Mouse (Mus musculus) left cerebral cortex, adult 6 months (tissue): ENCODE data around the gene Id1. TPM values are rescaled to one million over a fixed set of nuclear protein-coding genes. Genes with fewer than 3 reads are reported as not detected.

Experiments used
- long read RNA-seq, 2 experiments: library from polyadenylated mRNA; unstranded; transcript quantifications; one replicate each; pipeline ENCODE4 v2.0.0; 2019 to 2020
- polyA plus RNA-seq: library from polyadenylated mRNA; unstranded; fragments of <200 nt; fragmentation: Nextera tagmentation; gene quantifications from 2 replicates; pipeline ENCODE4 v1.2.3, GENCODE M21; 2021

Gene Id1
- polyA plus RNA-seq, result 15.0 and 15.2 TPM in 2 replicates
- long read RNA-seq, experiment 1, partial matches to known transcripts, result 0 of 3 reads
- long read RNA-seq, experiment 1, other reads (novel, unspliced or antisense), result 0 of 3 reads
- long read RNA-seq, experiment 2, transcript Id1-201 (2 exons, 934 nt), result major isoform, 11 of 13 reads
- long read RNA-seq, experiment 2, partial matches to known transcripts, result 0 of 13 reads
- long read RNA-seq, experiment 2, other reads (novel, unspliced or antisense), result 2 of 13 reads

DNA sequence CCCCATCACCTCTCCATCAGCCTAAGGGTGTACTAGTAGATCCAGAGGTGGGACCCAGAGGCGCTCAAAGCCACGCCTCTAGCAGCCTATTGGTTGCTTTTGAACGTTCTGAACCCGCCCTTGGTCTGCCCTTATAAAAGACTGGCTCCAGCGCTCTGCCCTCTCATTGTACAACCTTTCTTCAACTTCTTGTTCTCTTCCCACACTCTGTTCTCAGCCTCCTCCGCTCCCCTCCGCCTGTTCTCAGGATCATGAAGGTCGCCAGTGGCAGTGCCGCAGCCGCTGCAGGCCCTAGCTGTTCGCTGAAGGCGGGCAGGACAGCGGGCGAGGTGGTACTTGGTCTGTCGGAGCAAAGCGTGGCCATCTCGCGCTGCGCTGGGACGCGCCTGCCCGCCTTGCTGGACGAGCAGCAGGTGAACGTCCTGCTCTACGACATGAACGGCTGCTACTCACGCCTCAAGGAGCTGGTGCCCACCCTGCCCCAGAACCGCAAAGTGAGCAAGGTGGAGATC is at the start of gene Id1:
Gene Id1 (plus strand): TSS at position 162 of the 512 bp plus-strand sequence.

DNA sequence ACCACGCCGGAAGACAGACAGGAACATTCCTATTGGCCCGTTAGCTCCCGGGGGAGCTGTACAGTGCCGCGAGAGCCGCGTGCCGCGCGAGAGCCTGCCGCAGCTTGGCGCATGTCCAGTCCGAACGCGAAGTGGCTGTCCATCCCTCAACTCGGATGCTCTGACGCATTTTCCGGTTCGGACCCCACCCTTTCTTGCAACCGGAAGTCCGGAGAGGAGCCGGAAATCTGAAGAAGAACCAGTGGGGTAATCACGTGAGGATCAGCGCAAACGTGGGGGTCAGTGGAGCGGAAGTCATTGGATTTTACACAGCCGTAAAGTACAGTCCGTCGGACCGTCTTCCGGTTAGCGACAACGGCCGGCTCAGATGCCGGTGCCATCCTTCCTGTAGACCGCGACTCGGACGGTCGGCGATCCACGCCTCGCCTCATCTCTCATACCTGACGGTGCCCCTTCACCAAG is 49.2 kb upstream of the Id1 start, which contains the start of gene Mcts2:
Gene Mcts2 (plus strand): TSS at position 230 of the 462 bp plus-strand sequence.

DNA sequence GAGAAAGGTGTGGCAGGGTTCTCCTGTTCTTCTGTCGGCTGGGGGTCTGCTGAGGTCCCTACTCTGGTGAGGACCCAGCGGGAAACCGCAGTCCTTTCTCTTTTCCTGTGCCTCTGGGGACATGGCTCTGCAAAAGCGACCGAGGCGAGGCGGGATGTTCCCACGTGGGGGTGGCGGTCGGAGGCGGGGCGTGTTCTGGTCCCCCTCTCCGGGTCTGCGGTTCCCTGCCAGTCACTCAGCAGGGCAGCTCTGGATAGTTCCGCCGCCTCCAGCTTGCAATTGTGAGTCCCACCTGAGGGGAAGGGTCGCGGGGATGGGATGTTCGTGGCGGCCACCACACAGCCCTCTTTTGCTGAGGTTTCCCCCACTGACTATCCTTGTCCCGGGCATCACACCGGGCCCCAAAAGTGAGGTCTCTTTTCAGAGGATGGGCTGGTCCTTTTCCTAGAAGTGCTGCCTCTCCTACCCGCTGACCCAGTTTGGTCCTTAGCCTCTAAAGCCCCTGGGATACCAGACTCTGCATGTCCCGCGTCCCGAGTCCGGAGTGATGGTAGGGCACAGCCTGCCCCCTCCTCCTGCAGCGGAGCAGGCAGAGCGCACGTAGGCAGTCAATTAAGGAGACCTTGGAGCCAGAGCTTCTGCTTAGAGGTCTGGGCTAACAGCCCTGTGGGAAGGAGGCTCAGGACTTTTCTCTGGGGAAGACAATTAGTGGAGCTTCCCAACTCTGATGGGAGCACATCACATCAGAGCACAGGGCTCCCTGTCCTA is 18.1 kb downstream of the Id1 start, which contains the start of gene Cox4i2:
Gene Cox4i2 (plus strand): TSS at position 230 of the 768 bp plus-strand sequence.

Other genes with a start within 250 kb of the Id1 start
- gene Defb22, start 246.1 kb upstream of the Id1 start, polyA plus RNA-seq, result not detected in 2 replicates
- not detected in 2 replicates for gene Defb26, start 224.6 kb upstream of the Id1 start, polyA plus RNA-seq
- not detected in 2 replicates for gene Defb28, start 218.0 kb upstream of the Id1 start, polyA plus RNA-seq
- not detected in 2 replicates for gene Defb29, start 196.2 kb upstream of the Id1 start, polyA plus RNA-seq
- not detected in 2 replicates for gene Gm17416, start 166.9 kb upstream of the Id1 start, polyA plus RNA-seq
- gene Defb21, start 163.5 kb upstream of the Id1 start, polyA plus RNA-seq, result not detected in 2 replicates
- gene Defb19, start 155.9 kb upstream of the Id1 start, polyA plus RNA-seq, result not detected in 2 replicates
- not detected in 2 replicates for gene Defb45, start 136.9 kb upstream of the Id1 start, polyA plus RNA-seq
- gene Defb36, start 131.9 kb upstream of the Id1 start, polyA plus RNA-seq, result not detected in 2 replicates
- gene Defb25, start 113.2 kb upstream of the Id1 start, polyA plus RNA-seq, result not detected in 2 replicates
- gene Rem1, start 109.3 kb upstream of the Id1 start, polyA plus RNA-seq, result 0.38 and 0.47 TPM in 2 replicates
- 53.8 and 63.9 TPM in 2 replicates for gene H13, start 66.8 kb upstream of the Id1 start, polyA plus RNA-seq
- gene Mcts2, start 49.2 kb upstream of the Id1 start, polyA plus RNA-seq, result 19.3 and 26.8 TPM in 2 replicates
- gene Cox4i2, start 17.9 kb downstream of the Id1 start, polyA plus RNA-seq, result 6.5 and 6.9 TPM in 2 replicates
- gene Bcl2l1, start 95.5 kb downstream of the Id1 start, polyA plus RNA-seq, result 145 and 169 TPM in 2 replicates
- 0.74 and 1.2 TPM in 2 replicates for gene Tpx2, start 111.7 kb downstream of the Id1 start, polyA plus RNA-seq
- gene Mylk2, start 175.1 kb downstream of the Id1 start, polyA plus RNA-seq, result not detected in 2 replicates
- gene Foxs1, start 197.0 kb downstream of the Id1 start, polyA plus RNA-seq, result 0.68 and 0.96 TPM in 2 replicates
- gene Dusp15, start 215.4 kb downstream of the Id1 start, polyA plus RNA-seq, result 13.1 and 17.5 TPM in 2 replicates
- gene Ttll9, start 226.2 kb downstream of the Id1 start, polyA plus RNA-seq, result 0.94 and 0.98 TPM in 2 replicates